Mouse (Mus musculus): ENCODE data around the gene Med14. TPM values are rescaled to one million over a fixed set of nuclear protein-coding genes. Genes with fewer than 3 reads are reported as not detected.

Gene Med14
- total RNA-seq, 2 experiments from 2014 or later = 20.0 to 87.6 TPM

DNA sequence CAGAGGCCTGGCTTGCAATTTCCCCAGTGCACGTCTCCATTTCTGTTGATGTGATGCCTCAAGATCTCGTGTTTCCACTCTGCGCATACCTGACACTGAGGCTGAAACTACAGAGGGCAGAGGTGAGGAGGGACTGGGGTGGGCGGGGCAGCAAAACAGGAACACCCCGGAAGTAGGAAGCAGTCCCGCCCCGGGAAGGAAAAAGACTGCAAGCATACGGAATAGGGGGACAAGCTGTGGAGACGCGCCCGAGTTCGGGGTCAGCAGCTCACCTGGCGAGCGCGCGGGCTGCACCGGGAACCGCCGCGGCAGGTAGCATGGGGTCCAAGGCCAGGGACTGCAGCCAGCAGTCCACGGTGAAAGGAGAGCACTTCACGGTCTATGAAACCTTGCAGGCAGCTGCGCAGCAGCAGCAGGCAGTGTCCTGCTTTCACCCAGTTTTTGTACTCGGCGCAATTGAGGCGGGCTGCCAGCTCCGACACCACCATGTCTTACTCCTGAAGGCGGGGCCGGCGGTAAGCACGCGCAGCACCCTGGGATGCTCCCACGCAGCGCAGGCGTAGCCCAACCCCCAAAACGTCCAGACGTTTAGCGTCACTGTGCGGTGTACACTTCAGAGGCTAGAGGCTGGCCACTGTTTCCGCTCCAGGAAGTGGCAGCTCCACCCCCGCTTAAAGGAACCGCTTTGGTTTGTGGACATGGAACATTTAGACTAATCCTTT lies 88.7 kb downstream of the Med14 start, which contains the start of gene 1810030O07Rik:
Gene 1810030O07Rik (minus strand): TSS at position 615 of the 722 bp plus-strand sequence.
- ATAC-seq (replicated peaks; ENCODE audit: poor library complexity) = peak; percentile 99

GRCm38 (mm10) chrX:12653879-12654278 lies 108.0 kb downstream of the Med14 start:
- ATAC-seq (replicated peaks; ENCODE audit: poor library complexity) = no peak

GRCm38 (mm10) chrX:12651906-12652305 lies 110.0 kb downstream of the Med14 start:
- ATAC-seq (replicated peaks; ENCODE audit: poor library complexity) = no peak

GRCm38 (mm10) chrX:12645531-12646304 lies 116.2 kb downstream of the Med14 start:
- peak; percentile 48 for ATAC-seq (replicated peaks; ENCODE audit: poor library complexity)

DNA sequence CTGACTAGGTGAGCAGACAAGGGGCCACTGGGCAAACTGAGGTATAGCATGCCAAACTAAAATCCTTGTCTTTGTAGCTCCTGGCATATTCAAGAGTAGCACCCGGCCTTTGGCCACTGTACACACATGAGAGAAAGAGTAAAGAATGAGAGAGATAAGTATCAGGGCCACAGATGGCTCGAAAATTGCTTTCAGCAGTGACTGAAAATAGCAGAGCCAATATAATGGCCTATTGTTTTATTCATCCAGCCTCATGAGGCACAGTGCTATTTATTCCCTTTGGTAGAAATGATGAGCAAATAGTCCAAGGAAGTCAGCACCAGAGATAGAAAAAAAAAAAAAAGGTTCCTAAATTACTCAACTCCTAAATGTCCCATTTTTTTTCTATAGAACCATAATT lies 116.9 kb downstream of the Med14 start:
- ATAC-seq (replicated peaks; ENCODE audit: poor library complexity) = no peak

Other genes with a start within 250 kb of the Med14 start
- 218 and 255 TPM in 2 replicates for gene Atp6ap2, start 174.3 kb downstream of the Med14 start, total RNA-seq (2015)
- gene Atp6ap2, start 174.3 kb downstream of the Med14 start, total RNA-seq (2017) = 166 and 171 TPM in 2 replicates
- 59.1 and 64.5 TPM in 2 replicates for gene 1810030O07Rik, start 88.4 kb downstream of the Med14 start, total RNA-seq (2015)
- gene 1810030O07Rik, start 88.4 kb downstream of the Med14 start, total RNA-seq (2017) = 35.2 and 37.3 TPM in 2 replicates